Mouse (Mus musculus): ENCODE measurements around the gene 4933415F23Rik. TPM values are rescaled to one million over a fixed set of nuclear protein-coding genes. Genes with fewer than 3 reads are reported as not detected.

The 4933415F23Rik gene
- polyA plus RNA-seq, 1 experiment from 2014 or later = 0.14 TPM

DNA sequence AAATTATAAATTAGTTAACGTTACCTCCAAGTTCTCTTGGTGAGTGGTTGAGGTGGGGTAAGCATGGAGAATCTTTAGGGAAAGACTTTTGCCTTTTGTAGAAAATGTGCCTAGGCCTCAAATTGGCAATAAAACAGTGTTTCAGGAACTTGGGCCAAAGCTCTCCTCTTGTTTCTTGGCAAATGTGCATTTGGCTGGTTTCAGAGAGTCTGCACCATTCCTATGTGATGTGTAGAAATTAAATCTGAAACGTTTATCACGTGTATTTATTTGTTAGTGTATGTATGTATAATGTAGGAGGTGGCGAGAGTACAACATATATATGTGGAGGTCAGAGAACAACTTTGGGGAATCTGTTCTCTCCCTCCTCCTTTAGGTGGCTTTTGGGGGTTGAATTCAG lies 4.1 kb downstream of the 4933415F23Rik start:
- no peaks in the 10 kb centered on the region for H3K27me3 ChIP-seq (replicated peaks)
- H3K9me3 ChIP-seq (replicated peaks) = no peaks in the 10 kb centered on the region
- no peak overlapping the region for H3K4me3 ChIP-seq (replicated peaks)
- no peaks in the 10 kb centered on the region for H3K36me3 ChIP-seq
- WGBS = 75% methylated on average over 4 of the region's 4 CpGs
- H3K27ac ChIP-seq (replicated peaks) = no peak overlapping the region
- no peak for ATAC-seq (ENCODE audit: low FRiP score)
- no peak overlapping the region for H3K9ac ChIP-seq (replicated peaks)
- no peaks in the 10 kb centered on the region for H3K4me1 ChIP-seq
- no peak overlapping the region for H3K4me2 ChIP-seq

- H3K4me3 ChIP-seq (replicated peaks) = no peak overlapping the region
- H3K36me3 ChIP-seq = no peaks in the 10 kb centered on the region
- no peak overlapping the region for H3K4me2 ChIP-seq
- 86% methylated on average over 5 of the region's 5 CpGs for WGBS
- H3K27ac ChIP-seq (replicated peaks) = no peak overlapping the region
- H3K9me3 ChIP-seq (replicated peaks) = no peaks in the 10 kb centered on the region
- no peak overlapping the region for H3K9ac ChIP-seq (replicated peaks)
- H3K4me1 ChIP-seq = no peaks in the 10 kb centered on the region
- no peak for ATAC-seq (ENCODE audit: low FRiP score)
- no peaks in the 10 kb centered on the region for H3K27me3 ChIP-seq (replicated peaks)
Observed at GRCm38 (mm10) chr1:23067715-23068114, 34.3 kb downstream of the 4933415F23Rik start.

- Histone ChIP-seq H3K4me2 (no peak overlapping the region), H3K27me3 (replicated peaks) (no peaks in the 10 kb centered on the region), H3K4me3 (replicated peaks) (no peak overlapping the region), H3K27ac (replicated peaks) (no peak overlapping the region), H3K36me3 (no peaks in the 10 kb centered on the region), H3K9me3 (replicated peaks) (no peaks in the 10 kb centered on the region), H3K9ac (replicated peaks) (no peak overlapping the region), H3K4me1 (0 out of 2 replicates have a peak, but pooled peaks cover 3% of the 10 kb centered on the region)
- 72% methylated on average over 4 of the region's 4 CpGs for WGBS
- no peak for ATAC-seq (ENCODE audit: low FRiP score)
Observed at GRCm38 (mm10) chr1:23064717-23065475, 37.2 kb downstream of the 4933415F23Rik start.

DNA sequence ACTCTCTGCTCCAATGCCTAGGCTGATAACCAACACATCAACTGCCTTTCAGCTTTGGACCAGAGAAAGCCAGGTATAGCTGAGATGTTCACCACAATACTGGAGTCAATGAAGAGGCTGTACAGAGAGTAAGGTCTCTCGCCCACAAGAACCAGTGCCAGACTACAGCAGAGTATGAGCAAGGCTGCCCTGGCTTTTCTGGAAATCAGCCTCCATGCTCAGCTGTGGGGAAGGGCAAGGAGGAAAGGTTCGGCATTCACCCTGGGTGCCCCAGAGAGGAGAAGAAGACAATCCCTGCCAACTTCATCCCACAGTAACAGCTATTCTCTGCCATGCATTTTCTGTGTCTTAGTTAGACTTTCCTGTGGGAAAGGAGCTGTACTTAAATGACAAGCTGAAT lies 38.1 kb downstream of the 4933415F23Rik start:
- Histone ChIP-seq H3K36me3 (no peaks in the 10 kb centered on the region), H3K27ac (replicated peaks) (no peak overlapping the region), H3K4me1 (0 out of 2 replicates have a peak, but pooled peaks cover 3% of the 10 kb centered on the region), H3K4me3 (replicated peaks) (no peak overlapping the region), H3K9me3 (replicated peaks) (no peaks in the 10 kb centered on the region), H3K4me2 (no peak overlapping the region), H3K9ac (replicated peaks) (no peak overlapping the region), H3K27me3 (replicated peaks) (no peaks in the 10 kb centered on the region)
- 80% methylated on average over 2 of the region's 2 CpGs for WGBS
- no peak for ATAC-seq (ENCODE audit: low FRiP score)

DNA sequence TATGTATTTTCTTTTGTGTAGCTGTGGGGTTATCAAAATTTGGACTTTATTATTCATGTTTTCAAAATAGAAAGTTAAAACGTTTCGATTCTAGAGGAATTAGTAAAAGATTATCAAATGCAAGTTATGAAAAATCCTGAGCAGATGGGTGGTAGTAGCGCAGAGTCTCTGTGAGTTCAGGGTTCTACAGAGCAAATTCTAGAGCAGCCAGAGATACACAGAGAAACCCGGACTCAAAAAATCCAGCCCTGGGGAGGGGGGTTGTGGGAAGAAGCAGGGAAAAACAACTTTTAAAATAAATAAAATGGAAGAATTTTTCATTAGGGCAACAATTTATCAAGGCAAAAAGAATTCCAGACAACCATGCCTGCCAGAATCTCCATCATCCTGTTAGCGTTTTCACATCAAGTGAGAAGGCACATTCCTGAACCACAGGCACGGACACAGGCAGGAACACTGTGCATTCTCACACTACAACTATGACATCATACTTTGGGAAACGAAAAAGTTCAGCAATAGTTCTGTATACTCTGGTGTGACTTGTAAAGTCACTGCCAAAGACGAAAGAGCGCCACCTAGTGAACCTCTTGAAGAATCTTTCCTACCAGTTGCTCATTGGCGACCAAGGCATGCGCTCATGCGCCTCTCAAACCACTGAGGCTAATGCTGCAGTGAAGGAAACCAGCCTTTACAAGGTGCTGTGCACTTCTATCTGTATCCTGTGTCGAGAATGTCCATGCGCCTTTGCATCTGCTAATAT lies 40.3 kb downstream of the 4933415F23Rik start:
- WGBS = 30% methylated on average over 14 of the region's 14 CpGs
- Histone ChIP-seq H3K36me3 (no peaks in the 10 kb centered on the region), H3K9me3 (replicated peaks) (no peaks in the 10 kb centered on the region), H3K9ac (replicated peaks) (no peak overlapping the region), H3K4me2 (no peak overlapping the region), H3K4me1 (0 out of 2 replicates have a peak, but pooled peaks cover 3% of the 10 kb centered on the region), H3K4me3 (replicated peaks) (no peak overlapping the region), H3K27ac (replicated peaks) (no peak overlapping the region), H3K27me3 (replicated peaks) (no peaks in the 10 kb centered on the region)
- peak; percentile 94 for ATAC-seq (ENCODE audit: low FRiP score)

GRCm38 (mm10) chr1:23060056-23060455 lies 42.0 kb downstream of the 4933415F23Rik start:
- H3K4me3 ChIP-seq (replicated peaks) = no peak overlapping the region
- H3K36me3 ChIP-seq = no peaks in the 10 kb centered on the region
- no peak overlapping the region for H3K27ac ChIP-seq (replicated peaks)
- no peak for ATAC-seq (ENCODE audit: low FRiP score)
- 0 out of 2 replicates have a peak, but pooled peaks cover 3% of the 10 kb centered on the region for H3K4me1 ChIP-seq
- no peaks in the 10 kb centered on the region for H3K9me3 ChIP-seq (replicated peaks)
- no peaks in the 10 kb centered on the region for H3K27me3 ChIP-seq (replicated peaks)
- H3K9ac ChIP-seq (replicated peaks) = no peak overlapping the region
- WGBS = 95% methylated on average over 9 of the region's 9 CpGs
- no peak overlapping the region for H3K4me2 ChIP-seq

All from neural tube, embryonic 15.5 days (tissue).